8 mouse cellular contexts compared by ENCODE assay signal in genomic region chr15:78942663-78943062, GRCm38 (mm10). TPM values are rescaled to one million over a fixed set of nuclear protein-coding genes. Genes with fewer than 3 reads are reported as not detected.
DNase-seq lines count a peak whose midpoint lies in the region; ATAC-seq and TF ChIP-seq lines count a peak whose summit lies in the region.

No protein-coding gene starts in this region.

- WGBS in forebrain, embryonic 10.5 days = 5% methylated on average over 9 of the region's 9 CpGs
- WGBS in heart, embryonic 14.5 days = 1% methylated on average over 9 of the region's 9 CpGs
- whole genome bisulfite sequencing in liver, embryonic 12.5 days (ENCODE audit: insufficient replicate concordance) = 23% methylated on average over 9 of the region's 9 CpGs
- 3% methylated on average over 9 of the region's 9 CpGs for WGBS in stomach, embryonic 16.5 days

- H3K27ac ChIP-seq in forebrain, embryonic 10.5 days = peak overlapping the region; percentile 75
- H3K27ac ChIP-seq in heart, embryonic 14.5 days (replicated peaks in 1 of 2; ENCODE audit: control insufficient read depth in 1 of 2, insufficient read depth in 1 of 2, low read depth in 2 of 2, low read length in 2 of 2) = no peak overlapping the region
- 0 out of 2 replicates have a peak overlapping the region, but pooled peaks have one; percentile 28 for H3K27ac ChIP-seq in liver, embryonic 12.5 days
- H3K27ac ChIP-seq in stomach, embryonic 16.5 days (ENCODE audit: low read length) = no peak overlapping the region; the same call in 1 of the 2 replicates

- H3K4me1 ChIP-seq in forebrain, embryonic 10.5 days = peaks cover 22% of the 10 kb centered on the region
- peaks cover 3 to 6% of the 10 kb centered on the region in 2 experiments; a peak in 2 of 4 replicates for H3K4me1 ChIP-seq in heart, embryonic 14.5 days (ENCODE audit: control insufficient read depth in 2 of 2, insufficient read depth in 2 of 2, low read length in 2 of 2)
- H3K4me1 ChIP-seq in liver, embryonic 12.5 days = peaks cover 26% of the 10 kb centered on the region
- H3K4me1 ChIP-seq in stomach, embryonic 16.5 days (ENCODE audit: control insufficient read depth, insufficient read depth, low read length) = peaks cover 11% of the 10 kb centered on the region; the same call in 1 of the 2 replicates

- peaks cover 45% of the 10 kb centered on the region for H3K36me3 ChIP-seq in forebrain, embryonic 10.5 days (replicated peaks)
- peaks cover 44% of the 10 kb centered on the region for H3K36me3 ChIP-seq in heart, embryonic 14.5 days (ENCODE audit: control insufficient read depth, insufficient read depth, low read length)
- H3K36me3 ChIP-seq in liver, embryonic 12.5 days = peaks cover 45% of the 10 kb centered on the region
- H3K36me3 ChIP-seq in stomach, embryonic 16.5 days (ENCODE audit: control insufficient read depth, insufficient read depth, low read length) = no peaks in the 10 kb centered on the region

- TF ChIP-seq CTCF in brain, embryonic 14.5 days (IDR thresholded peaks at IDR 0.05; ENCODE audit: borderline replicate concordance, extremely low read depth, insufficient read depth, insufficient read length) = peak; percentile 87

- no peaks in the 10 kb centered on the region for H3K9me3 ChIP-seq in forebrain, embryonic 10.5 days
- H3K9me3 ChIP-seq in heart, embryonic 14.5 days (ENCODE audit: control insufficient read depth, low read length) = no peaks in the 10 kb centered on the region
- no peaks in the 10 kb centered on the region for H3K9me3 ChIP-seq in liver, embryonic 12.5 days (replicated peaks)
- H3K9me3 ChIP-seq in stomach, embryonic 16.5 days (replicated peaks; ENCODE audit: control insufficient read depth, low read length) = no peaks in the 10 kb centered on the region

- ATAC-seq in heart, embryonic 14.5 days (ENCODE audit: insufficient number of reproducible peaks, insufficient read depth, low FRiP score, low read depth) = peak; percentile 45; the same call in 1 of the 2 replicates
- peak; percentile 66 for ATAC-seq in liver, embryonic 12.5 days
- peak; percentile 74 for ATAC-seq in stomach, embryonic 16.5 days (ENCODE audit: insufficient read depth, low FRiP score)

- peak overlapping the region; percentile 54 for H3K9ac ChIP-seq in heart, embryonic 14.5 days (ENCODE audit: low read length)
- no peak overlapping the region for H3K9ac ChIP-seq in liver, embryonic 12.5 days
- H3K9ac ChIP-seq in stomach, embryonic 16.5 days (ENCODE audit: low read length) = peak overlapping the region; percentile 74

- H3K4me3 ChIP-seq in forebrain, embryonic 10.5 days = peak overlapping the region; percentile 44
- H3K4me3 ChIP-seq in heart, embryonic 14.5 days (ENCODE audit: control insufficient read depth in 1 of 2, insufficient read depth in 1 of 2, low read depth in 1 of 2, low read length in 2 of 2) = peak overlapping the region; percentile 29 to 50
- H3K4me3 ChIP-seq in liver, embryonic 12.5 days = peak overlapping the region; percentile 24; the same call in 1 of the 2 replicates
- peak overlapping the region; percentile 47 for H3K4me3 ChIP-seq in stomach, embryonic 16.5 days (replicated peaks; ENCODE audit: low read length)

- H3K4me2 ChIP-seq in heart, embryonic 14.5 days (ENCODE audit: low read length) = peak overlapping the region; percentile 61
- peak overlapping the region; percentile 47 for H3K4me2 ChIP-seq in liver, embryonic 12.5 days
- peak overlapping the region; percentile 60 for H3K4me2 ChIP-seq in stomach, embryonic 16.5 days (ENCODE audit: low read depth, low read length)

- TF ChIP-seq POLR2A in brain, embryonic 14.5 days (IDR thresholded peaks at IDR 0.05; ENCODE audit: borderline replicate concordance, extremely low read depth, insufficient read depth, insufficient read length, poor library complexity, severe bottlenecking) = no peak

- peak; percentile 72 to 75 for DNase-seq in B cell, adult 2 months
- DNase-seq in brain, embryonic 14.5 days (ENCODE audit: low read depth) = peak; percentile 79
- DNase-seq in forebrain, embryonic 10.5 days (ENCODE audit: extremely low spot score, low spot score) = peak; percentile 86
- peak; percentile 90 for DNase-seq in kidney, postnatal 10 days
- peak; percentile 89 for DNase-seq in neural tube, embryonic 10.5 days (ENCODE audit: extremely low spot score, low spot score)

- H3K27me3 ChIP-seq in forebrain, embryonic 10.5 days (ENCODE audit: poor library complexity, severe bottlenecking) = peaks cover 14% of the 10 kb centered on the region
- H3K27me3 ChIP-seq in heart, embryonic 14.5 days (ENCODE audit: control insufficient read depth, insufficient read depth, low read length) = no peaks in the 10 kb centered on the region
- H3K27me3 ChIP-seq in liver, embryonic 12.5 days (replicated peaks) = peaks cover 23% of the 10 kb centered on the region
- H3K27me3 ChIP-seq in stomach, embryonic 16.5 days (ENCODE audit: control insufficient read depth, insufficient read depth, low read length) = no peaks in the 10 kb centered on the region

RNA-seq across cellular contexts. Expression of gene Triobp, which starts 4.9 kb away (rescaled TPM):
- polyA plus RNA-seq in brain, embryonic 14.5 days (2012; rRNA removed) = 51.2 and 74.5 TPM in 2 replicates
- 39.7 and 41.6 TPM in 2 replicates for polyA plus RNA-seq in forebrain, embryonic 10.5 days (2016; fragmentation: Nextera tagmentation; extraction: Ambion mirVana)
- polyA plus RNA-seq in heart, embryonic 14.5 days (2014; fragmentation: Nextera tagmentation; extraction: Ambion mirVana) = 34.9 and 41.1 TPM in 2 replicates
- 21.0 and 26.8 TPM in 2 replicates for polyA plus RNA-seq in liver, embryonic 12.5 days (2016; fragmentation: Nextera tagmentation; extraction: Ambion mirVana)
- 54.2 and 63.6 TPM in 2 replicates for polyA plus RNA-seq in stomach, embryonic 16.5 days (2015; fragmentation: Nextera tagmentation; extraction: Ambion mirVana)

RNA-seq across cellular contexts. Expression of gene Nol12, which starts 7.9 kb away (rescaled TPM):
- polyA plus RNA-seq in brain, embryonic 14.5 days (2012; rRNA removed) = 45.7 and 50.1 TPM in 2 replicates
- polyA plus RNA-seq in forebrain, embryonic 10.5 days (2016; fragmentation: Nextera tagmentation; extraction: Ambion mirVana) = 63.6 and 69.9 TPM in 2 replicates
- 30.5 and 32.6 TPM in 2 replicates for polyA plus RNA-seq in heart, embryonic 14.5 days (2014; fragmentation: Nextera tagmentation; extraction: Ambion mirVana)
- polyA plus RNA-seq in liver, embryonic 12.5 days (2016; fragmentation: Nextera tagmentation; extraction: Ambion mirVana) = 47.9 and 51.6 TPM in 2 replicates
- polyA plus RNA-seq in stomach, embryonic 16.5 days (2015; fragmentation: Nextera tagmentation; extraction: Ambion mirVana) = 45.6 and 46.9 TPM in 2 replicates

RNA-seq across cellular contexts. Expression of gene Lgals1, which starts 16.1 kb away (rescaled TPM):
- polyA plus RNA-seq in brain, embryonic 14.5 days (2012; rRNA removed) = 168 and 194 TPM in 2 replicates
- 200 and 217 TPM in 2 replicates for polyA plus RNA-seq in forebrain, embryonic 10.5 days (2016; fragmentation: Nextera tagmentation; extraction: Ambion mirVana)
- 708 and 842 TPM in 2 replicates for polyA plus RNA-seq in heart, embryonic 14.5 days (2014; fragmentation: Nextera tagmentation; extraction: Ambion mirVana)
- 644 and 660 TPM in 2 replicates for polyA plus RNA-seq in liver, embryonic 12.5 days (2016; fragmentation: Nextera tagmentation; extraction: Ambion mirVana)
- 1,528 and 1,531 TPM in 2 replicates for polyA plus RNA-seq in stomach, embryonic 16.5 days (2015; fragmentation: Nextera tagmentation; extraction: Ambion mirVana)

RNA-seq across cellular contexts. Expression of gene Pdxp, which starts 28.9 kb away (rescaled TPM):
- polyA plus RNA-seq in brain, embryonic 14.5 days (2012; rRNA removed) = 124 and 153 TPM in 2 replicates
- 26.1 and 26.9 TPM in 2 replicates for polyA plus RNA-seq in forebrain, embryonic 10.5 days (2016; fragmentation: Nextera tagmentation; extraction: Ambion mirVana)
- 26.2 and 26.6 TPM in 2 replicates for polyA plus RNA-seq in heart, embryonic 14.5 days (2014; fragmentation: Nextera tagmentation; extraction: Ambion mirVana)
- polyA plus RNA-seq in liver, embryonic 12.5 days (2016; fragmentation: Nextera tagmentation; extraction: Ambion mirVana) = 17.1 and 17.4 TPM in 2 replicates
- polyA plus RNA-seq in stomach, embryonic 16.5 days (2015; fragmentation: Nextera tagmentation; extraction: Ambion mirVana) = 5.1 and 5.9 TPM in 2 replicates

RNA-seq across cellular contexts. Expression of gene Sh3bp1, which starts 43.1 kb away (rescaled TPM):
- polyA plus RNA-seq in brain, embryonic 14.5 days (2012; rRNA removed) = 13.6 and 14.3 TPM in 2 replicates
- polyA plus RNA-seq in forebrain, embryonic 10.5 days (2016; fragmentation: Nextera tagmentation; extraction: Ambion mirVana) = 21.0 and 21.5 TPM in 2 replicates
- 13.6 and 14.5 TPM in 2 replicates for polyA plus RNA-seq in heart, embryonic 14.5 days (2014; fragmentation: Nextera tagmentation; extraction: Ambion mirVana)
- polyA plus RNA-seq in liver, embryonic 12.5 days (2016; fragmentation: Nextera tagmentation; extraction: Ambion mirVana) = 34.3 and 39.3 TPM in 2 replicates
- polyA plus RNA-seq in stomach, embryonic 16.5 days (2015; fragmentation: Nextera tagmentation; extraction: Ambion mirVana) = 42.1 and 44.5 TPM in 2 replicates

Comparison
In these comparisons a context has a peak if more than half of its experiments do, and no peak if none do; other contexts are left out.
1. H3K27ac ChIP-seq: peak in forebrain, embryonic 10.5 days (single experiment) and liver, embryonic 12.5 days (single experiment); none in heart, embryonic 14.5 days (0 of 2) and stomach, embryonic 16.5 days (single experiment).
2. Peak in every context shown above with its lines, with median percentiles within 50 percentile points of each other: DNase-seq, H3K4me3 ChIP-seq, ATAC-seq and H3K4me2 ChIP-seq.